Mouse (Mus musculus) heart, embryonic 11.5 days (tissue): Measurements from ENCODE around the gene Timp3. TPM values are rescaled to one million over a fixed set of nuclear protein-coding genes. Genes with fewer than 3 reads are reported as not detected.

Experiments used
- ATAC-seq: fragments of 200-750 bp; cut with Nextera tagmentation; replicated peaks from 2 replicates; pipeline ENCODE4 v1.8.0; 2017; ENCODE audit warnings: moderate library complexity; ENCODE audit not compliant: insufficient number of reproducible peaks, low FRiP score, low TSS enrichment
- H3K27ac ChIP-seq: fragments of 300-500 bp; sonication (generic); 2 replicates; pipeline ENCODE4 v1.5.1; 2014; ENCODE audit warnings: mild to moderate bottlenecking, low read depth, low read length
- H3K27me3 ChIP-seq: fragments of 300-500 bp; sonication (generic); 2 replicates; pipeline ENCODE4 v1.6.1; 2014; ENCODE audit warnings: mild to moderate bottlenecking, low read length, mixed read lengths; ENCODE audit not compliant: control insufficient read depth, insufficient read depth
- H3K36me3 ChIP-seq: fragments of 300-500 bp; sonication (generic); 2 replicates; pipeline ENCODE4 v1.6.1; 2014; ENCODE audit warnings: mild to moderate bottlenecking, low read length, moderate library complexity, mixed read lengths; ENCODE audit not compliant: control insufficient read depth, insufficient read depth
- H3K4me1 ChIP-seq: fragments of 300-500 bp; sonication (generic); 2 replicates; pipeline ENCODE4 v1.6.1; 2014; ENCODE audit warnings: low read length; ENCODE audit not compliant: control insufficient read depth, insufficient read depth
- H3K4me2 ChIP-seq: fragments of 300-500 bp; sonication (generic); 2 replicates; pipeline ENCODE4 v1.6.1; 2014; ENCODE audit warnings: mild to moderate bottlenecking, moderate library complexity
- H3K4me3 ChIP-seq: fragments of 300-500 bp; sonication (generic); 2 replicates; pipeline ENCODE4 v1.5.1; 2014; ENCODE audit warnings: low read depth, low read length
- H3K9ac ChIP-seq: fragments of 300-500 bp; sonication (generic); 2 replicates; pipeline ENCODE4 v1.6.1; 2014; ENCODE audit warnings: mild to moderate bottlenecking, low read depth, low read length, moderate library complexity
- H3K9me3 ChIP-seq: fragments of 300-500 bp; sonication (generic); replicated peaks from 2 replicates; pipeline ENCODE4 v1.6.1; 2016; ENCODE audit warnings: low read length; ENCODE audit not compliant: control insufficient read depth
- WGBS: fragments of 180-500 bp; shearing (Covaris S2); extraction: QIAGEN DNeasy Blood & Tissue Kit; methylation state at CpG from one replicate; pipeline ENCODE4 v1.1.7; 2014; ENCODE audit not compliant: insufficient replicate concordance; 5-methylcytosine and 5-hydroxymethylcytosine counted together
- polyA plus RNA-seq: library from polyadenylated mRNA; unstranded; fragments of >200 nt; fragmentation: Nextera tagmentation; extraction: Ambion mirVana; gene quantifications from 2 replicates; pipeline ENCODE4 v1.2.1, GENCODE M21; 2014

The Timp3 gene
- polyA plus RNA-seq, 1 experiment from 2014 or later, result 56.6 TPM

GRCm38 (mm10) chr10:86392399-86392798 lies 92.2 kb downstream of the Timp3 start:
- Histone ChIP-seq H3K4me3 (no peak overlapping the region), H3K27ac (no peak overlapping the region), H3K36me3 (no peaks in the 10 kb centered on the region), H3K4me1 (peaks cover 5% of the 10 kb centered on the region), H3K9me3 (no peaks in the 10 kb centered on the region), H3K4me2 (no peak overlapping the region), H3K27me3 (no peaks in the 10 kb centered on the region), H3K9ac (no peak overlapping the region)
- no peak for ATAC-seq
- WGBS, result 73% methylated on average over 3 of the region's 3 CpGs

GRCm38 (mm10) chr10:86397577-86398346 lies 97.6 kb downstream of the Timp3 start:
- H3K27me3 ChIP-seq, result no peaks in the 10 kb centered on the region
- no peaks in the 10 kb centered on the region for H3K36me3 ChIP-seq
- H3K4me1 ChIP-seq, result no peaks in the 10 kb centered on the region
- no peak overlapping the region for H3K4me2 ChIP-seq
- no peak overlapping the region for H3K9ac ChIP-seq
- H3K4me3 ChIP-seq, result no peak overlapping the region
- H3K27ac ChIP-seq, result no peak overlapping the region
- 72% methylated on average over 4 of the region's 4 CpGs for WGBS
- H3K9me3 ChIP-seq, result no peaks in the 10 kb centered on the region
- ATAC-seq, result no peak

- no peak for ATAC-seq
- H3K9ac ChIP-seq, result no peak overlapping the region
Observed at GRCm38 (mm10) chr10:86398347-86398720, 98.2 kb downstream of the Timp3 start.

More at GRCm38 (mm10) chr10:86398347-86398720, 98.2 kb downstream of the Timp3 start:
- no peak overlapping the region for H3K27ac ChIP-seq
- no peak overlapping the region for H3K4me3 ChIP-seq
- WGBS, result 76% methylated on average over 2 of the region's 2 CpGs
- H3K27me3 ChIP-seq, result no peaks in the 10 kb centered on the region
- no peaks in the 10 kb centered on the region for H3K9me3 ChIP-seq
- no peak overlapping the region for H3K4me2 ChIP-seq
- no peaks in the 10 kb centered on the region for H3K4me1 ChIP-seq
- no peaks in the 10 kb centered on the region for H3K36me3 ChIP-seq

Other genes starting within 250 kb of the Timp3 start
- 0.99 and 1.3 TPM in 2 replicates for gene Syn3, start 198.5 kb downstream of the Timp3 start, polyA plus RNA-seq